Mouse (Mus musculus): ENCODE data around the gene Bloc1s6. TPM values are rescaled to one million over a fixed set of nuclear protein-coding genes. Genes with fewer than 3 reads are reported as not detected.
A peak's percentile ranks its signal among the peaks of the same experiment; 100 is the strongest.

Gene Bloc1s6
- polyA plus RNA-seq, 1 experiment from 2014 or later = 95.6 TPM

DNA sequence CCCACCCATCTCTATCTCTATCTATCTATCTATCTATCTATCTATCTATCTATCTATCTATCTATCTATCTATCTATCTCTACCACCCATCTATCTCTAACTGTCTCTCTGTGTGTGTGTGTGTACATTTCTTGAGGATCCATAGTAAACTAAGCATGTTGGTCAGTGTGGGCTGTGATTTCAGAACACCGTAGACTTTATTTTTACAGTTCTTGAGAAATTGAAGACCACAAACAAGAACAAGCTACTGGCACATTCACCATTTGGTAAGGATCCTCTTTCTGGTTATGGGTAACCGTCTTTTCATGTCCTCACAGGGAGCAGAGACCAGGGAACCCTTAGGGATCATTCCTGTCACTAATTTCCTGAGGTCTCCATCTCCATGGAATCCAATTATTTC lies 25.5 kb upstream of the Bloc1s6 start:
- 79% methylated on average over 2 of the region's 2 CpGs for WGBS
- no peak overlapping the region for H3K4me2 ChIP-seq (ENCODE audit: low read length)

GRCm38 (mm10) chr2:122715148-122715692 lies 23.1 kb upstream of the Bloc1s6 start:
- Histone ChIP-seq H3K27me3 (replicated peaks; ENCODE audit: control insufficient read depth, insufficient read depth, low read length) (no peaks in the 10 kb centered on the region), H3K9ac (replicated peaks; ENCODE audit: low read depth, low read length) (no peak overlapping the region), H3K27ac (ENCODE audit: low read length) (no peak overlapping the region), H3K4me3 (replicated peaks; ENCODE audit: low read length) (no peak overlapping the region), H3K4me2 (ENCODE audit: low read length) (no peak overlapping the region), H3K9me3 (ENCODE audit: control insufficient read depth, low read length) (no peaks in the 10 kb centered on the region), H3K36me3 (ENCODE audit: control insufficient read depth, insufficient read depth) (no peaks in the 10 kb centered on the region), H3K4me1 (replicated peaks; ENCODE audit: control insufficient read depth, insufficient read depth, low read length) (no peaks in the 10 kb centered on the region)
- WGBS = 68% methylated on average over 5 of the region's 5 CpGs
- ATAC-seq = no peak

More for the DNA sequence above, 25.5 kb upstream of the Bloc1s6 start:
- no peak overlapping the region for H3K27ac ChIP-seq (ENCODE audit: low read length)
- H3K27me3 ChIP-seq (replicated peaks; ENCODE audit: control insufficient read depth, insufficient read depth, low read length) = no peaks in the 10 kb centered on the region
- no peak overlapping the region for H3K4me3 ChIP-seq (replicated peaks; ENCODE audit: low read length)
- no peak for ATAC-seq
- H3K4me1 ChIP-seq (replicated peaks; ENCODE audit: control insufficient read depth, insufficient read depth, low read length) = no peaks in the 10 kb centered on the region
- no peak overlapping the region for H3K9ac ChIP-seq (replicated peaks; ENCODE audit: low read depth, low read length)
- H3K36me3 ChIP-seq (ENCODE audit: control insufficient read depth, insufficient read depth) = no peaks in the 10 kb centered on the region
- H3K9me3 ChIP-seq (ENCODE audit: control insufficient read depth, low read length) = no peaks in the 10 kb centered on the region

DNA sequence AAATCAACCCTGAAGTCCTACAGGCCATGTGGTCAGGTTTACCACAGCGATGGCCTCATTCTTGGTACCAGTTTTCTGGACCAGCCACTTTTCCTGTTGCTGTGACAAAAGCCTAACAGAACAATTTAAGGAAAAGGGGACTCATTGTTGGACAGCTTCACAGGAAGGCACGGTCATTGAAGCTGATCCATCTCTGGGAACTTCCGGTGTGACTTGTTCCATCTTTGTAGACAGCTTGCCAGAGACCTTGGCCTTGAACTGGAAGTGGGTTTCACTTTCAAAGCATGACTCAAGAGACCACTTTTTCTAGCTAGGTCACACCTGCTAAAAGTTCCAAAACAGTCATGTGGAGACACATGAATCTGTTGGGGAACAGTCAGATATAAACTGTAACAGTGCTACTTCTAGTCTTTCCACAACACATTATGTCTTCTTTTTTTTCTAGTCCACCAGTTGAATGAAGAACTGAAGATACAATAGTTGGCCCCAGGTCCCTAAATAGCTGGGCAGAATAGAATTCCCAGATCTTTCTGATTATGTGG lies 21.9 kb upstream of the Bloc1s6 start:
- ATAC-seq = no peak
- 84% methylated on average over 3 of the region's 3 CpGs for WGBS
- no peak overlapping the region for H3K4me3 ChIP-seq (replicated peaks; ENCODE audit: low read length)
- no peaks in the 10 kb centered on the region for H3K4me1 ChIP-seq (replicated peaks; ENCODE audit: control insufficient read depth, insufficient read depth, low read length)
- no peaks in the 10 kb centered on the region for H3K9me3 ChIP-seq (ENCODE audit: control insufficient read depth, low read length)
- H3K9ac ChIP-seq (replicated peaks; ENCODE audit: low read depth, low read length) = no peak overlapping the region
- H3K27ac ChIP-seq (ENCODE audit: low read length) = no peak overlapping the region
- H3K27me3 ChIP-seq (replicated peaks; ENCODE audit: control insufficient read depth, insufficient read depth, low read length) = 0 out of 2 replicates have a peak, but pooled peaks cover 2% of the 10 kb centered on the region
- H3K4me2 ChIP-seq (ENCODE audit: low read length) = no peak overlapping the region
- no peaks in the 10 kb centered on the region for H3K36me3 ChIP-seq (ENCODE audit: control insufficient read depth, insufficient read depth)

GRCm38 (mm10) chr2:122719232-122719631 lies 19.1 kb upstream of the Bloc1s6 start:
- Histone ChIP-seq H3K36me3 (ENCODE audit: control insufficient read depth, insufficient read depth) (no peaks in the 10 kb centered on the region), H3K4me2 (ENCODE audit: low read length) (no peak overlapping the region), H3K27me3 (replicated peaks; ENCODE audit: control insufficient read depth, insufficient read depth, low read length) (0 out of 2 replicates have a peak, but pooled peaks cover 2% of the 10 kb centered on the region), H3K27ac (ENCODE audit: low read length) (no peak overlapping the region), H3K4me3 (replicated peaks; ENCODE audit: low read length) (no peak overlapping the region), H3K9ac (replicated peaks; ENCODE audit: low read depth, low read length) (no peak overlapping the region), H3K9me3 (ENCODE audit: control insufficient read depth, low read length) (no peaks in the 10 kb centered on the region), H3K4me1 (replicated peaks; ENCODE audit: control insufficient read depth, insufficient read depth, low read length) (no peaks in the 10 kb centered on the region)
- 56% methylated on average over 1 of the region's 1 CpGs for WGBS
- ATAC-seq = no peak

DNA sequence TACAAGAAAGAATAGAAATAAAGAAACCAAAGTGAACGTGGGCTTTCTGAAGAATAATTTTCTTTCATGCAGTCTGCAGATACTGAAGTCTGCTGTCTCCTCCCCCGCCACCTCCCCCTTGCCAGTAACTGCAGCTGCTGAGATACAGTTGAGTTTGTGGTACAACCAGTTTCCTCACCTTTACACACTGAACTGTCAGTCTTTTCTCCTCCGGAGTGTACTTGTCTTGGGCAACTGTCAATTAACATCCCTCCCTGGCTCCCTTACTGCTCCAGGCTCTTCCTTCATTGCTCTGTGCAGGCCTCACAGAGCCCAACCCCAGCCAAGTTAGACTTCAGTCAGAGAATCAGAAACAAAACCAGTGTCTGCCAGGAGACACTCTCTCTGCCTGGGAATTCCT lies 17.7 kb upstream of the Bloc1s6 start:
- no peaks in the 10 kb centered on the region for H3K9me3 ChIP-seq (ENCODE audit: control insufficient read depth, low read length)
- ATAC-seq = no peak
- WGBS = 70% methylated on average over 3 of the region's 3 CpGs
- H3K36me3 ChIP-seq (ENCODE audit: control insufficient read depth, insufficient read depth) = no peaks in the 10 kb centered on the region
- no peak overlapping the region for H3K4me2 ChIP-seq (ENCODE audit: low read length)
- no peak overlapping the region for H3K27ac ChIP-seq (ENCODE audit: low read length)
- 0 out of 2 replicates have a peak, but pooled peaks cover 2% of the 10 kb centered on the region for H3K27me3 ChIP-seq (replicated peaks; ENCODE audit: control insufficient read depth, insufficient read depth, low read length)
- H3K9ac ChIP-seq (replicated peaks; ENCODE audit: low read depth, low read length) = no peak overlapping the region
- no peak overlapping the region for H3K4me3 ChIP-seq (replicated peaks; ENCODE audit: low read length)
- no peaks in the 10 kb centered on the region for H3K4me1 ChIP-seq (replicated peaks; ENCODE audit: control insufficient read depth, insufficient read depth, low read length)

- H3K27ac ChIP-seq (ENCODE audit: low read length) = no peak overlapping the region
- no peaks in the 10 kb centered on the region for H3K36me3 ChIP-seq (ENCODE audit: control insufficient read depth, insufficient read depth)
- no peak overlapping the region for H3K4me2 ChIP-seq (ENCODE audit: low read length)
- no peaks in the 10 kb centered on the region for H3K9me3 ChIP-seq (ENCODE audit: control insufficient read depth, low read length)
- H3K4me1 ChIP-seq (replicated peaks; ENCODE audit: control insufficient read depth, insufficient read depth, low read length) = no peaks in the 10 kb centered on the region
- 56% methylated on average over 10 of the region's 10 CpGs for WGBS
- H3K9ac ChIP-seq (replicated peaks; ENCODE audit: low read depth, low read length) = no peak overlapping the region
- ATAC-seq = no peak
- H3K27me3 ChIP-seq (replicated peaks; ENCODE audit: control insufficient read depth, insufficient read depth, low read length) = 0 out of 2 replicates have a peak, but pooled peaks cover 2% of the 10 kb centered on the region
- no peak overlapping the region for H3K4me3 ChIP-seq (replicated peaks; ENCODE audit: low read length)
Measured at GRCm38 (mm10) chr2:122725604-122726003, 12.7 kb upstream of the Bloc1s6 start.

DNA sequence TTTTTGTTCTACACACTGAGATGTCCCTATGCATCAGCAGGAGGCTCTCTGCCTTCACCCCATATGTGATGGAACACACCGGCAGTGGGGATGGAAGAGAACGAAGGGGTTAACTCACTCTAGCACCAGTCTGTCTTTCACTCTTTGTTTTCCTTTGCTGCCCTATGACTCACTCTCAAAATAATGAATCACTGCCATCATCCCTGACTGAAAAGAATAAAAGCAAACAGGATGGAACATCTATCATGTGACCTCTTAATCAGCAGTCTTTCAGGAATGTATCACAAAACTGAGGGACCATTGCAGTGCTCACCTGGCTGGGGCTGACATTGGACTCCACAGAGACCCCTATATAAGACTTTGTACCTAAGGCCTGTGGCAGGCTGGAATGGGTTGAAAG lies 6.8 kb upstream of the Bloc1s6 start:
- H3K36me3 ChIP-seq (ENCODE audit: control insufficient read depth, insufficient read depth) = no peaks in the 10 kb centered on the region
- 62% methylated on average over 2 of the region's 2 CpGs for WGBS
- H3K4me1 ChIP-seq (replicated peaks; ENCODE audit: control insufficient read depth, insufficient read depth, low read length) = no peaks in the 10 kb centered on the region

DNA sequence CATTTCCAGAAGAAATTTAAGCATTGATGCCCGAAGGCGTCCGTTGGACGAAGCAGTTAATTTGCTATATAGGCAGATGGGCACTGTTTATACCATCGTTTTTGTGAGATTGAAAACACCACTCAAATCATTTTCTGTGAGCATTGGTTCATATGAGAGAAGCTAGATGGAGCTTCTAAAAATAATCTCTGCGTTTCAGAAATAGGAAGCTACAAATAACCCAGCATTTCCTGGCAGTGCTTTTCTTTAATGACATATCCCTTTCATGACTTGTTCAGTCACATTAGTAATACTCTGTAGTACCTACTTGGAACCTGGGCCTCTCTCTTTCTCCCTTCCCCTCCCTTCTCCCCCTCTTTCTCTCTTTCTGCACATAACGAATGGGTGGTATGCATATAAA lies 720 bp downstream of the Bloc1s6 start:
- WGBS = 29% methylated on average over 7 of the region's 7 CpGs
- H3K4me2 ChIP-seq (ENCODE audit: low read length) = peak overlapping the region; percentile 88
- peaks cover 13% of the 10 kb centered on the region for H3K4me1 ChIP-seq (replicated peaks; ENCODE audit: control insufficient read depth, insufficient read depth, low read length)
- ATAC-seq = no peak
- H3K9ac ChIP-seq (replicated peaks; ENCODE audit: low read depth, low read length) = peak overlapping the region; percentile 98
- H3K36me3 ChIP-seq (ENCODE audit: control insufficient read depth, insufficient read depth) = 0 out of 2 replicates have a peak, but pooled peaks cover 5% of the 10 kb centered on the region
- peaks cover 6% of the 10 kb centered on the region; the same call in 1 of the 2 replicates for H3K27me3 ChIP-seq (replicated peaks; ENCODE audit: control insufficient read depth, insufficient read depth, low read length)
- H3K27ac ChIP-seq (ENCODE audit: low read length) = peak overlapping the region; percentile 95
- peak overlapping the region; percentile 98 for H3K4me3 ChIP-seq (replicated peaks; ENCODE audit: low read length)
- no peaks in the 10 kb centered on the region for H3K9me3 ChIP-seq (ENCODE audit: control insufficient read depth, low read length)

More for the DNA sequence above, 6.8 kb upstream of the Bloc1s6 start:
- H3K4me3 ChIP-seq (replicated peaks; ENCODE audit: low read length) = no peak overlapping the region
- H3K4me2 ChIP-seq (ENCODE audit: low read length) = no peak overlapping the region
- no peak overlapping the region for H3K27ac ChIP-seq (ENCODE audit: low read length)
- H3K9me3 ChIP-seq (ENCODE audit: control insufficient read depth, low read length) = no peaks in the 10 kb centered on the region
- peaks cover 6% of the 10 kb centered on the region; the same call in 1 of the 2 replicates for H3K27me3 ChIP-seq (replicated peaks; ENCODE audit: control insufficient read depth, insufficient read depth, low read length)
- no peak overlapping the region for H3K9ac ChIP-seq (replicated peaks; ENCODE audit: low read depth, low read length)
- no peak for ATAC-seq

DNA sequence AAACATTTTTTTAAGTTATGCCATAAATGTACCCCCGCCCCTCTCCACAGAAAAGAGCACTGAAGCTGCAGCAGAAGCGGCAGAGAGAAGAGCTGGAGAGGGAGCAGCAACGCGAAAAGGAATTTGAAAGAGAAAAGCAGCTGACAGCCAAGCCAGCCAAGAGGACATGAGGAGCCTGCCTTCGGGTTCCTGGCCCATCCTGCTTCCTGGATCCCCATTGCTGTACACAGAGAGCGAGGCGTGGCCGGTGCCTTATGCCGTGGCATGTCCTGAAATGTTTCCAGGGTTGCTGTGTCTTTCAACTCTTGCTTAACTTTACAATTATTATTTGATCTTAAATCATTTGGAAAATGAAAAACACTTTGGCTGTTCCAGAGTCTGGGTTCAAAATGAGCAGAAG lies 8.2 kb downstream of the Bloc1s6 start:
- ATAC-seq = no peak
- Histone ChIP-seq H3K27me3 (replicated peaks; ENCODE audit: control insufficient read depth, insufficient read depth, low read length) (no peaks in the 10 kb centered on the region), H3K36me3 (ENCODE audit: control insufficient read depth, insufficient read depth) (peaks cover 17% of the 10 kb centered on the region), H3K4me3 (replicated peaks; ENCODE audit: low read length) (no peak overlapping the region), H3K27ac (ENCODE audit: low read length) (no peak overlapping the region), H3K4me1 (replicated peaks; ENCODE audit: control insufficient read depth, insufficient read depth, low read length) (no peaks in the 10 kb centered on the region), H3K9me3 (ENCODE audit: control insufficient read depth, low read length) (no peaks in the 10 kb centered on the region), H3K9ac (replicated peaks; ENCODE audit: low read depth, low read length) (no peak overlapping the region), H3K4me2 (ENCODE audit: low read length) (no peak overlapping the region)
- WGBS = 93% methylated on average over 9 of the region's 9 CpGs

Measured in forebrain, embryonic 16.5 days (tissue).